Mouse (Mus musculus) liver, adult 2 months (tissue): ENCODE measurements around the gene Sept11.
A peak's percentile ranks its signal among the peaks of the same experiment; 100 is the strongest.

Experiments
- CTCF ChIP-seq: fragments of 200-500 bp; IDR thresholded peaks from 2 replicates; pipeline ENCODE4 v1.5.1; 2011; ENCODE audit warnings: low read depth, low read length, control low read depth
- POLR2A ChIP-seq: fragments of 200-500 bp; IDR thresholded peaks from 2 replicates; pipeline ENCODE4 v1.6.1; 2011; ENCODE audit warnings: low read length, control low read depth; ENCODE audit not compliant: insufficient read depth; ENCODE audit errors: extremely low read depth

GRCm38 (mm10) chr5:93180252-93180651 lies 87.0 kb downstream of the Sept11 start:
- TF ChIP-seq CTCF (peak; percentile 27; the same call in 1 of the 2 replicates), POLR2A (no peak)
